Mouse (Mus musculus) stomach, embryonic 15.5 days (tissue): ENCODE results near the gene Rab3c. TPM values are rescaled to one million over a fixed set of nuclear protein-coding genes. Genes with fewer than 3 reads are reported as not detected.
A peak's percentile ranks its signal among the peaks of the same experiment; 100 is the strongest.

Experiments used
- ATAC-seq: fragments of 200-750 bp; cut with Nextera tagmentation; 2 replicates; pipeline ENCODE4 v1.8.0; 2017; ENCODE audit warnings: low read depth, moderate number of reproducible peaks, moderate TSS enrichment; ENCODE audit not compliant: insufficient read depth, low FRiP score
- H3K27ac ChIP-seq: fragments of 300-500 bp; sonication (generic); 2 replicates; pipeline ENCODE4 v1.5.1; 2015; ENCODE audit warnings: mild to moderate bottlenecking, inconsistent platforms
- H3K27me3 ChIP-seq: fragments of 300-500 bp; sonication (generic); replicated peaks from 2 replicates; pipeline ENCODE4 v1.6.1; 2015; ENCODE audit warnings: inconsistent platforms
- H3K36me3 ChIP-seq: fragments of 300-500 bp; sonication (generic); 2 replicates; pipeline ENCODE4 v1.6.1; 2015; ENCODE audit warnings: inconsistent platforms
- H3K4me1 ChIP-seq: fragments of 300-500 bp; sonication (generic); 2 replicates; pipeline ENCODE4 v1.6.1; 2015; ENCODE audit warnings: inconsistent platforms
- H3K4me2 ChIP-seq: fragments of 300-500 bp; sonication (generic); 2 replicates; pipeline ENCODE4 v1.6.1; 2015; ENCODE audit warnings: mild to moderate bottlenecking, inconsistent platforms
- H3K4me3 ChIP-seq: fragments of 300-500 bp; sonication (generic); replicated peaks from 2 replicates; pipeline ENCODE4 v1.5.1; 2015; ENCODE audit warnings: inconsistent platforms
- H3K9ac ChIP-seq: fragments of 300-500 bp; sonication (generic); 2 replicates; pipeline ENCODE4 v1.6.1; 2015; ENCODE audit warnings: inconsistent platforms
- H3K9me3 ChIP-seq: fragments of 300-500 bp; sonication (generic); 2 replicates; pipeline ENCODE4 v1.6.1; 2016; ENCODE audit warnings: inconsistent platforms
- WGBS: fragments of 180-500 bp; shearing (Covaris S2); methylation state at CpG from one replicate; pipeline ENCODE4 v1.1.7; 2015; 5-methylcytosine and 5-hydroxymethylcytosine counted together
- polyA plus RNA-seq: library from polyadenylated mRNA; unstranded; fragments of >200 nt; fragmentation: Nextera tagmentation; extraction: Ambion mirVana; gene quantifications from 2 replicates; pipeline ENCODE4 v1.2.1, GENCODE M21; 2015

Gene Rab3c
- polyA plus RNA-seq, 1 experiment from 2014 or later, result 4.8 TPM

- no peaks in the 10 kb centered on the region for H3K9me3 ChIP-seq
- no peak overlapping the region for H3K4me2 ChIP-seq
- no peaks in the 10 kb centered on the region for H3K27me3 ChIP-seq
- no peak for ATAC-seq
- H3K4me1 ChIP-seq, result no peaks in the 10 kb centered on the region
- no peak overlapping the region for H3K27ac ChIP-seq
- WGBS, result 24% methylated on average over 6 of the region's 6 CpGs
- H3K36me3 ChIP-seq, result no peaks in the 10 kb centered on the region
- no peak overlapping the region for H3K9ac ChIP-seq
- no peak overlapping the region for H3K4me3 ChIP-seq
These were observed 248.9 kb downstream of the Rab3c start for GRCm38 (mm10) chr13:110031886-110032285.

GRCm38 (mm10) chr13:110031061-110031460, 249.7 kb downstream of the Rab3c start:
- Histone ChIP-seq H3K9me3 (no peaks in the 10 kb centered on the region), H3K4me3 (no peak overlapping the region), H3K27me3 (no peaks in the 10 kb centered on the region), H3K9ac (no peak overlapping the region), H3K36me3 (no peaks in the 10 kb centered on the region), H3K4me1 (no peaks in the 10 kb centered on the region), H3K4me2 (no peak overlapping the region), H3K27ac (no peak overlapping the region)
- 71% methylated on average over 8 of the region's 8 CpGs for WGBS
- no peak for ATAC-seq

GRCm38 (mm10) chr13:110024381-110025161, 256.2 kb downstream of the Rab3c start:
- Histone ChIP-seq H3K9me3 (no peaks in the 10 kb centered on the region), H3K4me2 (no peak overlapping the region), H3K27ac (no peak overlapping the region), H3K9ac (no peak overlapping the region), H3K27me3 (no peaks in the 10 kb centered on the region), H3K4me1 (no peaks in the 10 kb centered on the region), H3K36me3 (no peaks in the 10 kb centered on the region), H3K4me3 (no peak overlapping the region)
- 85% methylated on average over 10 of the region's 10 CpGs for WGBS
- no peak for ATAC-seq

- Histone ChIP-seq H3K36me3 (no peaks in the 10 kb centered on the region), H3K27ac (no peak overlapping the region), H3K9me3 (no peaks in the 10 kb centered on the region), H3K4me2 (no peak overlapping the region), H3K9ac (no peak overlapping the region), H3K4me1 (peaks cover 8% of the 10 kb centered on the region; the same call in 1 of the 2 replicates), H3K4me3 (no peak overlapping the region), H3K27me3 (no peaks in the 10 kb centered on the region)
- no peak for ATAC-seq
- 79% methylated on average over 5 of the region's 5 CpGs for WGBS
These were observed 257.8 kb downstream of the Rab3c start for GRCm38 (mm10) chr13:110023031-110023430.

- H3K4me2 ChIP-seq, result peak overlapping the region; percentile 67
- 52% methylated on average over 9 of the region's 9 CpGs for WGBS
- no peaks in the 10 kb centered on the region for H3K9me3 ChIP-seq
- H3K4me1 ChIP-seq, result peaks cover 8% of the 10 kb centered on the region; the same call in 1 of the 2 replicates
- H3K27me3 ChIP-seq, result no peaks in the 10 kb centered on the region
- H3K36me3 ChIP-seq, result no peaks in the 10 kb centered on the region
- no peak overlapping the region for H3K4me3 ChIP-seq
- no peak for ATAC-seq
- H3K9ac ChIP-seq, result no peak overlapping the region
- H3K27ac ChIP-seq, result no peak overlapping the region
These were observed 261.0 kb downstream of the Rab3c start for GRCm38 (mm10) chr13:110019774-110020173.

GRCm38 (mm10) chr13:110018941-110019743, 261.7 kb downstream of the Rab3c start:
- Histone ChIP-seq H3K9me3 (no peaks in the 10 kb centered on the region), H3K4me2 (peak overlapping the region; percentile 67), H3K36me3 (no peaks in the 10 kb centered on the region), H3K4me1 (peaks cover 8% of the 10 kb centered on the region; the same call in 1 of the 2 replicates), H3K27ac (no peak overlapping the region), H3K4me3 (peak overlapping the region; percentile 36), H3K27me3 (no peaks in the 10 kb centered on the region), H3K9ac (no peak overlapping the region)
- ATAC-seq, result no peak
- WGBS, result 3% methylated on average over 20 of the region's 20 CpGs

- under 1% methylated on average over 17 of the region's 17 CpGs for WGBS
- peaks cover 8% of the 10 kb centered on the region; the same call in 1 of the 2 replicates for H3K4me1 ChIP-seq
- peak overlapping the region; percentile 36 for H3K4me3 ChIP-seq
- peak overlapping the region; percentile 67 for H3K4me2 ChIP-seq
- H3K27ac ChIP-seq, result no peak overlapping the region
- peak; percentile 71; the same call in 1 of the 2 replicates for ATAC-seq
- H3K36me3 ChIP-seq, result no peaks in the 10 kb centered on the region
- no peaks in the 10 kb centered on the region for H3K9me3 ChIP-seq
- no peak overlapping the region for H3K9ac ChIP-seq
- no peaks in the 10 kb centered on the region for H3K27me3 ChIP-seq
These were observed 262.3 kb downstream of the Rab3c start for GRCm38 (mm10) chr13:110018431-110018901.

GRCm38 (mm10) chr13:110012029-110012428, 268.8 kb downstream of the Rab3c start:
- no peak for ATAC-seq
- H3K4me3 ChIP-seq, result no peak overlapping the region
- no peak overlapping the region for H3K27ac ChIP-seq
- no peak overlapping the region for H3K9ac ChIP-seq
- no peaks in the 10 kb centered on the region for H3K9me3 ChIP-seq
- no peaks in the 10 kb centered on the region for H3K27me3 ChIP-seq
- H3K4me1 ChIP-seq, result no peaks in the 10 kb centered on the region
- H3K36me3 ChIP-seq, result no peaks in the 10 kb centered on the region
- H3K4me2 ChIP-seq, result no peak overlapping the region
- 91% methylated on average over 4 of the region's 4 CpGs for WGBS

GRCm38 (mm10) chr13:110010876-110011275, 269.9 kb downstream of the Rab3c start:
- ATAC-seq, result no peak
- Histone ChIP-seq H3K27ac (no peak overlapping the region), H3K4me3 (no peak overlapping the region), H3K9me3 (no peaks in the 10 kb centered on the region), H3K36me3 (no peaks in the 10 kb centered on the region), H3K9ac (no peak overlapping the region), H3K27me3 (no peaks in the 10 kb centered on the region), H3K4me2 (no peak overlapping the region), H3K4me1 (no peaks in the 10 kb centered on the region)
- 80% methylated on average over 6 of the region's 6 CpGs for WGBS

- WGBS, result 83% methylated on average over 8 of the region's 8 CpGs
- Histone ChIP-seq H3K27me3 (no peaks in the 10 kb centered on the region), H3K9ac (no peak overlapping the region), H3K4me1 (no peaks in the 10 kb centered on the region), H3K9me3 (no peaks in the 10 kb centered on the region), H3K27ac (no peak overlapping the region), H3K4me3 (no peak overlapping the region), H3K4me2 (no peak overlapping the region), H3K36me3 (no peaks in the 10 kb centered on the region)
- no peak for ATAC-seq
These were observed 272.3 kb downstream of the Rab3c start for GRCm38 (mm10) chr13:110008539-110008938.

- no peak overlapping the region for H3K9ac ChIP-seq
- no peaks in the 10 kb centered on the region for H3K4me1 ChIP-seq
- no peaks in the 10 kb centered on the region for H3K9me3 ChIP-seq
- 39% methylated on average over 21 of the region's 21 CpGs for WGBS
- H3K4me2 ChIP-seq, result no peak overlapping the region
- no peak overlapping the region for H3K27ac ChIP-seq
- no peak overlapping the region for H3K4me3 ChIP-seq
- H3K27me3 ChIP-seq, result no peaks in the 10 kb centered on the region
- no peaks in the 10 kb centered on the region for H3K36me3 ChIP-seq
- ATAC-seq, result no peak
These were observed 274.6 kb downstream of the Rab3c start for GRCm38 (mm10) chr13:110006106-110006781.
